Mouse (Mus musculus): ENCODE results near the gene Platr17. TPM values are rescaled to one million over a fixed set of nuclear protein-coding genes. Genes with fewer than 3 reads are reported as not detected.
"Not testable (repeated sequence)": the region's sequence is repeated elsewhere in the genome, so short reads cannot be mapped to it uniquely, and the experiment has no call there.

Platr17 gene
- total RNA-seq (2012; rRNA removed): not detected in 2 replicates
- polyA plus RNA-seq (2012; ENCODE audit: insufficient read depth in 1 of 2, insufficient read length in 2 of 2, low read depth in 1 of 2, low replicate concordance in 2 of 2, missing spikeins in 1 of 2): not detected

- not testable (repeated sequence) for H3K79me2 ChIP-seq (ENCODE audit: control insufficient read depth, insufficient read depth, low read length, poor library complexity); H3K9ac ChIP-seq (ENCODE audit: control insufficient read depth, low read depth, low read length, poor library complexity, severe bottlenecking); H3K27me3 ChIP-seq (ENCODE audit: control insufficient read depth in 1 of 2, insufficient read depth in 2 of 2, low read length in 2 of 2); H3K27ac ChIP-seq (ENCODE audit: control insufficient read depth, low read depth, low read length); H3K4me3 ChIP-seq (ENCODE audit: control insufficient read depth in 1 of 2, insufficient read depth in 1 of 2, low read depth in 2 of 2, low read length in 2 of 2); H3K9me3 ChIP-seq (replicated peaks; ENCODE audit: insufficient read depth, low read length); DNase-seq (ENCODE audit: low read depth, low spot score)
- peaks cover 13 to 38% of the 10 kb centered on the region in 2 experiments for H3K4me1 ChIP-seq (ENCODE audit: control insufficient read depth in 1 of 2, insufficient read depth in 2 of 2, low read length in 2 of 2)
- H3K36me3 ChIP-seq (ENCODE audit: control insufficient read depth in 1 of 2, insufficient read depth in 2 of 2, low read length in 2 of 2): peaks cover 0 to 25% of the 10 kb centered on the region in 2 experiments; a peak in 2 of 4 replicates
These were observed at the start of gene Platr17 for GRCm38 (mm10) chr17:33904835-33905234. TSS of gene Platr17 (plus strand) at chr17:33905135.

- Histone ChIP-seq H3K9me3 (replicated peaks; ENCODE audit: insufficient read depth, low read length) (no peaks in the 10 kb centered on the region), H3K4me1 (ENCODE audit: control insufficient read depth in 1 of 2, insufficient read depth in 2 of 2, low read length in 2 of 2) (no peaks in the 10 kb centered on the region), H3K79me2 (ENCODE audit: control insufficient read depth, insufficient read depth, low read length, poor library complexity) (no peaks in the 10 kb centered on the region), H3K27me3 (ENCODE audit: control insufficient read depth in 1 of 2, insufficient read depth in 2 of 2, low read length in 2 of 2) (no peaks in the 10 kb centered on the region), H3K9ac (ENCODE audit: control insufficient read depth, low read depth, low read length, poor library complexity, severe bottlenecking) (no peak overlapping the region), H3K36me3 (ENCODE audit: control insufficient read depth in 1 of 2, insufficient read depth in 2 of 2, low read length in 2 of 2) (no peaks in the 10 kb centered on the region), H3K27ac (ENCODE audit: control insufficient read depth, low read depth, low read length) (no peak overlapping the region), H3K4me3 (ENCODE audit: control insufficient read depth in 1 of 2, insufficient read depth in 1 of 2, low read depth in 2 of 2, low read length in 2 of 2) (no peak overlapping the region)
- no peak for TF ChIP-seq POLR2A (IDR thresholded peaks at IDR 0.05; ENCODE audit: control insufficient read depth in 1 of 2, insufficient read depth in 1 of 2, low read depth in 1 of 2, low read length in 2 of 2, poor library complexity in 1 of 2)
- TF ChIP-seq NRF1 (IDR thresholded peaks at IDR 0.05; ENCODE audit: insufficient read depth, low read depth, low read length, poor library complexity, severe bottlenecking): no peak
- DNase-seq (ENCODE audit: low read depth, low spot score): no peak
These were observed 47.1 kb upstream of the Platr17 start for GRCm38 (mm10) chr17:33857816-33858215.

GRCm38 (mm10) chr17:33865330-33866030 lies 39.5 kb upstream of the Platr17 start:
- peaks cover 0 to 2% of the 10 kb centered on the region in 2 experiments; a peak in 2 of 4 replicates for H3K36me3 ChIP-seq (ENCODE audit: control insufficient read depth in 1 of 2, insufficient read depth in 2 of 2, low read length in 2 of 2)
- peaks cover 0 to 8% of the 10 kb centered on the region in 2 experiments; a peak in 1 of 4 replicates for H3K4me1 ChIP-seq (ENCODE audit: control insufficient read depth in 1 of 2, insufficient read depth in 2 of 2, low read length in 2 of 2)
- no peaks in the 10 kb centered on the region for H3K9me3 ChIP-seq (replicated peaks; ENCODE audit: insufficient read depth, low read length)
- H3K79me2 ChIP-seq (ENCODE audit: control insufficient read depth, insufficient read depth, low read length, poor library complexity): no peaks in the 10 kb centered on the region
- DNase-seq (ENCODE audit: low read depth, low spot score): peak; percentile 94
- no peaks in the 10 kb centered on the region for H3K27me3 ChIP-seq (ENCODE audit: control insufficient read depth in 1 of 2, insufficient read depth in 2 of 2, low read length in 2 of 2)
- H3K4me3 ChIP-seq (ENCODE audit: control insufficient read depth in 1 of 2, insufficient read depth in 1 of 2, low read depth in 2 of 2, low read length in 2 of 2): peak overlapping the region; percentile 12 to 58
- H3K9ac ChIP-seq (ENCODE audit: control insufficient read depth, low read depth, low read length, poor library complexity, severe bottlenecking): peak overlapping the region; percentile 75
- H3K27ac ChIP-seq (ENCODE audit: control insufficient read depth, low read depth, low read length): peak overlapping the region; percentile 94
- TF ChIP-seq MXI1 (IDR thresholded peaks at IDR 0.05; ENCODE audit: low read depth, low read length) (peak; percentile 52; the same call in 1 of the 2 replicates), POLR2AphosphoS5 (IDR thresholded peaks at IDR 0.05; ENCODE audit: borderline replicate concordance, low read depth, low read length) (no peak), POLR2AphosphoS2 (IDR thresholded peaks at IDR 0.05; ENCODE audit: low read length) (no peak), ZC3H11A (IDR thresholded peaks at IDR 0.05; ENCODE audit: low read depth, low read length) (no peak), BHLHE40 (IDR thresholded peaks at IDR 0.05; ENCODE audit: borderline replicate concordance, low read depth, low read length) (peak; percentile 17; the same call in 1 of the 2 replicates), HCFC1 (IDR thresholded peaks at IDR 0.05; ENCODE audit: low read depth, low read length) (peak; percentile 73), NRF1 (IDR thresholded peaks at IDR 0.05; ENCODE audit: insufficient read depth, low read depth, low read length, poor library complexity, severe bottlenecking) (no peak), USF2 (IDR thresholded peaks at IDR 0.05; ENCODE audit: borderline replicate concordance in 1 of 2, insufficient read depth in 1 of 2, low read depth in 1 of 2, low read length in 2 of 2) (no peak), TAL1 (IDR thresholded peaks at IDR 0.05; ENCODE audit: low read length) (no peak), MEF2A (IDR thresholded peaks at IDR 0.05; ENCODE audit: extremely low read depth, insufficient replicate concordance, low read depth, low read length, poor library complexity, severe bottlenecking) (no peak), NELFE (IDR thresholded peaks at IDR 0.05; ENCODE audit: low read depth, low read length) (no peak; the same call in 1 of the 2 replicates), EP300 (IDR thresholded peaks at IDR 0.05; ENCODE audit: low read depth in 1 of 2, low read length in 2 of 2) (peak; percentile 47 to 51), RCOR1 (IDR thresholded peaks at IDR 0.05; ENCODE audit: low read depth, low read length) (no peak), MAZ (IDR thresholded peaks at IDR 0.05; ENCODE audit: low read depth, low read length) (peak; percentile 51), MAX (IDR thresholded peaks at IDR 0.05; ENCODE audit: low read length) (peak; percentile 51; the same call in 1 of the 2 replicates), CHD2 (IDR thresholded peaks at IDR 0.05; ENCODE audit: low read length) (no peak), RAD21 (IDR thresholded peaks at IDR 0.05; ENCODE audit: low read depth, low read length) (peak; percentile 9), ZMIZ1 (IDR thresholded peaks at IDR 0.05; ENCODE audit: low read depth, low read length) (no peak), ZNF384 (IDR thresholded peaks at IDR 0.05; ENCODE audit: low read depth, low read length) (peak; percentile 4; the same call in 1 of the 2 replicates), KAT2A (conservative IDR thresholded peaks at IDR 0.05; ENCODE audit: low read depth, low read length) (no peak), SIN3A (IDR thresholded peaks at IDR 0.05; ENCODE audit: low read length) (peak; percentile 53), GABPA (IDR thresholded peaks at IDR 0.05; ENCODE audit: low read depth, low read length) (no peak)
